Mouse (Mus musculus): ENCODE measurements around the gene Apc2. TPM values are rescaled to one million over a fixed set of nuclear protein-coding genes. Genes with fewer than 3 reads are reported as not detected.

Gene Apc2
- total and polyA plus RNA-seq, 3 experiments = 2.3 to 2.6 (median 2.4) TPM

DNA sequence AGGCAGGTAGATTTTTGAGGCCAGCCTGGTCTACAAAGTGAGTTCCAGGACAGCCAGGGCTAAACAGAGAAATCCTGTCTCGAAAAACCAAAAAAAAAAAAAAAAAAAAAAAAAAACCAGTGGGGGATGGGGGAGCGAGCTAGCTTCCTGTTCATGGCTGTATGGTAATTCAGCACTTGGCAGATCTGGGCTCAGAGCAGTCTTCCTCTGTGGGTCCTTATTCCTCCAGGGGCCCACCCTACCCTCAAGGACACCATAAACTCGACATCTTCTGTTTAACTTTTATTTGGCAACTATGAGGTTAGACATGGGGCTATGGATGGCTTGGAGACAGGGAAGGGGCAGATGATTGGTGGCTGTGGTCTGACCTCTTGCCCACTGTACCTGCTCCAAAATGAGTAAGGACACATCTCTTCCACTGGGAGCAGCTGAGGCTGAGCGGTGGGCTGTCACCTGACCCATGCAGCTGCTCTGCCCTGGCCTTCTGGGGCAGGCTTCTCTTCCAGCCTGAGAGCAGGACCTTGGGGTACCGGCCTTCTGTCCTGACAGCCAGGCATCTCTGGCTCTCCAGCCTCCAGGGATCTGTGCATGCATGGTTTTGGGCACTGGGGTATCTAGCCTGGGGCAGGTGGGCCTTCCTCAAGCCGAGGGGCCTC, 25.4 kb downstream of the Apc2 start:
- Histone ChIP-seq H3K27me3 (ENCODE audit: control insufficient read depth, insufficient read depth, low read length) (no peaks in the 10 kb centered on the region), H3K79me2 (replicated peaks; ENCODE audit: control insufficient read depth, insufficient read depth, low read length) (no peaks in the 10 kb centered on the region), H3K4me3 (no peak overlapping the region), H3K36me3 (ENCODE audit: control insufficient read depth, insufficient read depth, low read length) (no peaks in the 10 kb centered on the region), H3K4me1 (ENCODE audit: control insufficient read depth, insufficient read depth, low read length) (peaks cover 11% of the 10 kb centered on the region), H3K27ac (no peak overlapping the region), H3K9ac (ENCODE audit: low read depth, low read length) (no peak overlapping the region)
- whole genome bisulfite sequencing = 66% methylated on average over 6 of the region's 6 CpGs
- intact Hi-C loops (cut with DNase I) = loop anchor here (10.0 kb wide), 1 partner anchor 146 kb away; the partner anchor contains the start of genes 1600002K03Rik and Efna2
- DNase-seq = no peak
- TF ChIP-seq CTCF (IDR thresholded peaks at IDR 0.05) (no peak), EP300 (IDR thresholded peaks at IDR 0.05; ENCODE audit: insufficient read depth, low read depth, low read length) (no peak), POLR2A (IDR thresholded peaks at IDR 0.05; ENCODE audit: insufficient read depth, low read depth, low read length) (no peak)

DNA sequence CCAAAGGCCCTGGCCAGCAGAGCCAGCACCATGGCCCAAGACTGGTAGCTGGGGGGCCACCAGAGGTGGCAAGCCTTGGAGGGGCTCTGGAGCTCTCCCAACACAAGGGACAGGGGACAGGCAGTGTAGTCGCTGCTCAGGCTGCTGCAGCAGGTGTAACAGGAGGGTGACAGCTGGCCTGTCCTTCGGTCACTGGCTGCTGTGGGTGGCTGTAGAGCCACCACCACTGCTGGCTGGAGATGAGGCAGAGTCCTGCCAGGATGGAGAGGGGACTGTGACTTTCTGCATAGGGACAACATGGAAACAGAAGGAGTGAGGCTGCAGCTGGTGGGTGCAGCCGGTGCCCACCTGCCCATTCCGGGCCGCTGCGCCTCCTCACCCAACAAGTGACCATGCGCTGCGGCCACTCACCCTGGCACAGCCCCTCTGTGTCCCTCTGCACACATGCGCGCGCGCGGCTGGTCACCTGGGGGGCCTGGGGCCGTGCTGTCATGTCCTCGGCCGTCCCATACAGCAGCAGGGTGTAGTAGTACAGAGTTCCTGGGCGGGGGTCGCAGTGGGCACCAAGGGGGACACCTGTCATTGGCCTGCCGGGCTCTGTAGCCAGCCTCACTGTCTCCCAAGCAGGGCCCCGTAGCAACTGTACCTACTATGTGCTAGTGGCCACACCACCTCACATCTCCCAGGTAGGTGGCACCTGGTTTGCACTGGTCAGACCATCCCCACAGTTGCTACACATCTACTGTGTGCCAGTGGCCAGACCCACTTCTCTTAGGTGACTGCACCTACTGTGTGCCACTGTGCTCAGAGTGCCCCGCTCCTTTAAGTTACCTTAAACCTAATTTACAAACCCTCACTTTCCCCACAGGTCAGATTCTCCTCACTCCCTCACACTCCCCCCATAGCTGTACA, 26.1 kb downstream of the Apc2 start:
- 93% methylated on average over 21 of the region's 21 CpGs for WGBS
- Histone ChIP-seq H3K27ac (no peak overlapping the region), H3K9ac (ENCODE audit: low read depth, low read length) (no peak overlapping the region), H3K79me2 (replicated peaks; ENCODE audit: control insufficient read depth, insufficient read depth, low read length) (no peaks in the 10 kb centered on the region), H3K4me3 (no peak overlapping the region), H3K36me3 (ENCODE audit: control insufficient read depth, insufficient read depth, low read length) (no peaks in the 10 kb centered on the region), H3K4me1 (ENCODE audit: control insufficient read depth, insufficient read depth, low read length) (peaks cover 8% of the 10 kb centered on the region), H3K27me3 (ENCODE audit: control insufficient read depth, insufficient read depth, low read length) (no peaks in the 10 kb centered on the region)
- no peak for DNase-seq
- intact Hi-C loops (cut with DNase I) = loop anchor here (10.0 kb wide), 1 partner anchor 147 kb away; the partner anchor contains the start of genes 1600002K03Rik and Efna2
- no peak for TF ChIP-seq CTCF (IDR thresholded peaks at IDR 0.05)
- TF ChIP-seq POLR2A (IDR thresholded peaks at IDR 0.05; ENCODE audit: insufficient read depth, low read depth, low read length) = no peak
- no peak for TF ChIP-seq EP300 (IDR thresholded peaks at IDR 0.05; ENCODE audit: insufficient read depth, low read depth, low read length)

GRCm38 (mm10) chr10:80322811-80323211, 27.0 kb downstream of the Apc2 start:
- Histone ChIP-seq H3K9ac (ENCODE audit: low read depth, low read length) (peak overlapping the region; percentile 87), H3K27me3 (ENCODE audit: control insufficient read depth, insufficient read depth, low read length) (no peaks in the 10 kb centered on the region), H3K79me2 (replicated peaks; ENCODE audit: control insufficient read depth, insufficient read depth, low read length) (no peaks in the 10 kb centered on the region), H3K4me1 (ENCODE audit: control insufficient read depth, insufficient read depth, low read length) (peaks cover 8% of the 10 kb centered on the region), H3K4me3 (peak overlapping the region; percentile 68), H3K36me3 (ENCODE audit: control insufficient read depth, insufficient read depth, low read length) (no peaks in the 10 kb centered on the region), H3K27ac (peak overlapping the region; percentile 12)
- intact Hi-C loops (cut with DNase I) = loop anchor here (10.0 kb wide), 1 partner anchor 148 kb away; the partner anchor contains the start of genes 1600002K03Rik and Efna2
- TF ChIP-seq POLR2A (IDR thresholded peaks at IDR 0.05; ENCODE audit: insufficient read depth, low read depth, low read length) = no peak
- TF ChIP-seq EP300 (IDR thresholded peaks at IDR 0.05; ENCODE audit: insufficient read depth, low read depth, low read length) = no peak
- TF ChIP-seq CTCF (IDR thresholded peaks at IDR 0.05) = 0 out of 2 replicates have a peak, but pooled peaks have one; percentile 2
- WGBS = 8% methylated on average over 28 of the region's 28 CpGs
- peak; percentile 56 to 58 for DNase-seq

GRCm38 (mm10) chr10:80323261-80324119, 27.7 kb downstream of the Apc2 start:
- Histone ChIP-seq H3K27ac (peak overlapping the region; percentile 85), H3K4me1 (ENCODE audit: control insufficient read depth, insufficient read depth, low read length) (peaks cover 8% of the 10 kb centered on the region), H3K36me3 (ENCODE audit: control insufficient read depth, insufficient read depth, low read length) (no peaks in the 10 kb centered on the region), H3K9ac (ENCODE audit: low read depth, low read length) (peak overlapping the region; percentile 87), H3K79me2 (replicated peaks; ENCODE audit: control insufficient read depth, insufficient read depth, low read length) (no peaks in the 10 kb centered on the region), H3K27me3 (ENCODE audit: control insufficient read depth, insufficient read depth, low read length) (no peaks in the 10 kb centered on the region), H3K4me3 (peak overlapping the region; percentile 68)
- peak; percentile 25 for TF ChIP-seq CTCF (IDR thresholded peaks at IDR 0.05)
- 0 out of 2 replicates have a peak, but pooled peaks have one; percentile 30 for TF ChIP-seq POLR2A (IDR thresholded peaks at IDR 0.05; ENCODE audit: insufficient read depth, low read depth, low read length)
- peak; percentile 52; the same call in 1 of the 2 replicates for TF ChIP-seq EP300 (IDR thresholded peaks at IDR 0.05; ENCODE audit: insufficient read depth, low read depth, low read length)
- peak; percentile 80 to 85 for DNase-seq
- intact Hi-C loops (cut with DNase I) = loop anchor here (10.0 kb wide), 1 partner anchor 149 kb away; the partner anchor contains the start of genes 1600002K03Rik and Efna2
- 3% methylated on average over 38 of the region's 46 CpGs for WGBS
